Mouse (Mus musculus): ENCODE measurements around the gene Setd7.

The Setd7 gene

DNA sequence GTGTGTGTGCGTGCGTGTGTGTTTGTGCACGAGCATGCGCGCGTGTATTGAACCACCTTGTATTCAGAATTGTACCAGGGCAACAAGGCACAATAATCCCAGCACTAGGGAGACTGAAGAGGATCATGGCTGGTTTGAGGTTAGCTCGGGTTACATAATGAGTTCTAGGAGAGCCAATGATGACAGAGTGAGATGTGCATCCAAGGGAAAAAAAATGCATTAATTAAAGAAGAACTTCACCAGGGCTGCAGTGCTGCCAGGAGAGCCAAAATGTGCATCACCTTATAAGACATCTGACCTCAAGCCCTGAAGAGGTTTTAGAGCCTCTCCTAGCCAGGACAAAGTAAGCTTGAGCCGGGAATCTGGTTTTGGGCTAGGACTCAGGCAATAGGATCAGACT lies 5.1 kb downstream of the Setd7 start:
- peak; percentile 57 for DNase-seq

DNA sequence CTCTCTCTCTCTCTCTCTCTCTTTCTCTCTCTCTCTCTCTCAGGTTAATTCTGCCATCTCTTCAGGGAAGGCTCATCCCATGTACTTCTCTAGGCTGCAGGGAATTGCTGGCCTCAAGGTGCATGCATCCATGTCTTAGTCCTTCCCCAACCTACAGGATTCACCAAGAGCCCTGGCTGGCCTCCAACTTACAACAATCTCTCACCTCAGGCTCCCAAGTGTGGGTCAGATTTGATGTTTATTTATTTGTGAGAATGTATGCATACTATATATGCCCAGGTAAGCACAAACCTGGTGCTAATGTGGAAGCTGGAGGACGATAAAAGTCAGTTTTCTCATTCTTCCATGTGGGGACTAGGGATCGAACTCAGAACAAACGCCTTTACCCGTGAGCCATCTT lies 5.8 kb downstream of the Setd7 start:
- peak; percentile 52 for DNase-seq

DNA sequence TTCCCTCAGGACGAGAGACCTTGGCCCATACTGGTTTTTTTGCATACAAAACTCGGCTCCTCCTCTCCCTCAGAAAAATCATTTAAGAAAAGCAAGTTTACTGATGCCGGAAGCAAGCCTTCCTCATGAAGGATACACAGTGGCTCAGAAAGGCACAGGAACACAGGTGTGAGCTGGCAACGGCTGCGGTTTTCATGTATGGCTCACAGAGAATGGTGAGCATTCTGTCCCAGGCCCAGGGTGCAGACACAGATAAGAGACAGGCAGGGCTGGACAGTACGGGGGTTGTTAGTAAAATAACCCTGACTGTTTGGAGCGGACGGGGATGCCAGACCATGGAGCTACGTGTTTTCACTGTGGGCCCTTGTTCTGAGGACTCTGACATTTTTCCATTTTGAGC lies 6.6 kb downstream of the Setd7 start:
- no peak for DNase-seq

DNA sequence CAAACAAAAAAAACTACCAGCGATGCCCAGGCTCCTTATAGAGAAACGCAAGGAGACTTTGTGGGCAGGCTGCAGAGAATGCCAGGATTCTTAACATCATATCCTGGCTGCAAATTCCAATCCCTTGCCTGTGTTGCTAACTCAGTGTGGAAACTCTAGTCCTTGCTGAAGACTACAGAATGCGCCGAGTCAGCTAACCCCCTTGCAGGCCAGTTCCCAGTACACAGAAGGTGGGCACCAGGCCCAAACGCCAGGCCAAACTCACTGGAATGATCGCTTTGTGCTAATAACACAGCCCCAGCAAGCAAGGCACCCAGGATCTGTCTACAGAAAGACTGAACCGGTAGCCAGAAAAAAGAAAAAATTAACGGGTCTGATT lies 7.2 kb downstream of the Setd7 start:
- DNase-seq: peak; percentile 85

DNA sequence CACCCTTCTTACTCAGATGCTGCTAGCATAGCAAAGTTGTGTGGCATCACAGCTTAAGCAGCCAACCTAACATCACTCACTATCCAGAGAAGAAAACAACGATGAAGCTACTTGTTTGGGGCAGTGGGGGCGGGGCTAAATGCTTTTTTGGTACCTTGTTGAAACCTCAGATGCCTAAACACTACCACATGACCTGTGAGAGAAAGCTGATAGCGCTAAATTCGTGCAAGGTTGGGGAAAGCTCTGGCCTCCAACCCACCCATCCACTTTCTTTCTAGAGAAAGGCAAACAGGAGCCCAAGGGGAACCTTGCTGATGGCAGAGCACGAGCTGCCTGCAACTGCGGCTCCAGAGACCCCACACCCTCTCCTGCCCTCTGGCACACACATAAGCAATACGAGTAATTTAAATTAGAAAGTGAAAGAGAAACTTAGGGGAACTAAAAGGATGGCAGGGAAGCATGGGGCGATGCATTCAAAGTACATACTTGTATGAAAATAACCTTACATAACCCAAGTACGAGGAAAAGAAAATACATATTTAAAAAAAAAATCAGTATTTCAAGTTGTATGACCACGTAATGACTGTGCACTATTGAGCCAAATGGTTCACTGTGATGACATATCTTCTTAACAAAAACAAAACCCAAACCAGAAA lies 7.7 kb downstream of the Setd7 start:
- DNase-seq: no peak

DNA sequence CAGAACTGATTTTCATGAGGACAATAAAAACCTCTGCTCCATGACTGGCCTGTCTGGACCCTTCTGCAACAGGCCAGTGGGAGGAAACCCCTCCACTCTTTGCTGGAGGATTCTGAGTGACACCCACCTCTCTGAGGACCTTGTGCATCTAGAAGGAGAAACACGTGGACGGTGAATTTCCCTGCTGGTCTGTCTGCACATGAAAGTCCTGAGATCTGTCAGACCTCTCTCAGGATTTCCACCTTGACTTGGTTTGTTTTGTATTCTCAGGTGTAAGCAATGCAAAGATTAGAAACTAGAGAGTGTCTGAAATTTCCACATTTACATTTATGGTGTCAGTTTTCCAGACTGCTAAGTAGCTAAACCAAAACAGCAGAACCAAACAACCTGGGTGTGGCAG lies 8.5 kb downstream of the Setd7 start:
- no peak for DNase-seq

DNA sequence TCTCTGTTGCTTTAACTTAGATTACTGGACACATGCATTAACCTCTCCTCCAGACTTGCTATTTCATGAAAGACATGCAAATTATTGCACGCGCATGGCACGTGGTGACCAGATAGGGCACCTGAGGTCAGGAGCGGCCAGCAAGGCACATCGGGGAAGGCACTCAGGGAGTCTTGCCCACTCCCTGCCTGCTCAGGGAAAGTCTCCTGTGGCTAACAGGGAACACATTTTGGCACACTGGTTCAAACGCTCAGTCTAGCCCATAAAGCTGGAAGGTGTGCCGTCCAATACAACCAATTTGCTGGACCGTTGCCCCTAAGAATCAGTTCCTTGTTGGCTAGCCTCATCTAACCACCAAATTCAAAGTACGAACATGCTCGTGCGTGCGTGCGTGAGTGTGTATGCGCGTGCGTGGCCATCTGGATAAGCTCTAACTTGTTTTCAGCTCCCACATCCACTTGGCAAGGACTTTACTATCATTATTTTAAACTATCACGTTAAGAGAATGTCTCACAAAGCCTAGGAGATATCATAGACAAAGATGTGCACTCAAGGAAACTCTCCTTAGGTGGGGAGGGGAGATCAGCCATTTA lies 11.6 kb downstream of the Setd7 start:
- peak; percentile 65 for DNase-seq

DNA sequence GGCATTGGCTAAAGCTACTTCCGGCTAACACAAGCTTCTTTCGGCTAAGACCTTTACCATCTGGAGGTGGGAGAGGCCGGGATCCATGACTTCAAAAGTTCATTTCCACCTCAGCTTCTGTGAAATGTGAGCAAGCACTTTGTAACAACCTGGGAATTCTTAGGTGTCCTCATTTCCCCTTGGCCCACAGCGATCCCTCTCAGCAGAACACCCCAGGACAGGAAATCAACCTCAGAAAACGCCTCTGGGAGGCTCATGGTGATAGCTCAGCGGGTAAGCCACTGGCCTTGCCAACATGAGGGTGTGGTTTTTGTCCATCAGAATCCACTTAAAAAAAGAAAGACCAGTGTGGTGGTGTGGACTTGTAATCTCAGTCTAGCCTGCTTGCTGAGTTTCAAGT lies 13.1 kb downstream of the Setd7 start:
- no peak for DNase-seq

DNA sequence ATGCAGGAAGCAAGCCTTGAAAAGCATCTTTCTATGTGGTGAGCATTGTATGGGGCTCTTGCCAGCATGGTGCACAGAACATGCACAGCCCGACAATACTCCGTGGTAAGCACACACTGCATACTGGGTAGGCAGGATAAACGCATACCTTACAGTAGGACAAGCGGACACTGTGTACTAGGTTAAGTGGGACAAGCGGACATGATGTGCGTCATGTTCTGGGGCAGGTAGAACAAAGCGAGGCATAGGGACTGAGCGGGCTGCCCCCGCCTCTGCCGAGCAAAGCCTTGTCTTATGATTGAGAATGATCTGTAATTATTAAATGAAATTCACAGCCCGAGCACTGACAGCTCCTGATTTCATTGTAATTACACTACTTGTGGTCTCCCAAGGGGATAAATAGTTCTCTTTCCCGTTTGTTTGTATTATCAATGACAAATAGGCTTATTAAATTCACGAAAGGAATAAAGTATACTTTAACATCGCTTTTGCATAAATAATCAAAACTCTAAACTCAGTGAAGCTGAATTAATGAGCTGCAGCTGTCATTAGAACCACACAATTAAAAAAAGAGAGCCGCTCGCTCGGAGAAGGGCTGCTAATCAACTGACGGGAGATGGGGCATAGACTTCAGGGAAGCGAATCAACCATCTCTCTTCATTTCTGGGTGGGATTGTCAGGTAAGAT lies 16.1 kb downstream of the Setd7 start:
- no peak for DNase-seq

DNA sequence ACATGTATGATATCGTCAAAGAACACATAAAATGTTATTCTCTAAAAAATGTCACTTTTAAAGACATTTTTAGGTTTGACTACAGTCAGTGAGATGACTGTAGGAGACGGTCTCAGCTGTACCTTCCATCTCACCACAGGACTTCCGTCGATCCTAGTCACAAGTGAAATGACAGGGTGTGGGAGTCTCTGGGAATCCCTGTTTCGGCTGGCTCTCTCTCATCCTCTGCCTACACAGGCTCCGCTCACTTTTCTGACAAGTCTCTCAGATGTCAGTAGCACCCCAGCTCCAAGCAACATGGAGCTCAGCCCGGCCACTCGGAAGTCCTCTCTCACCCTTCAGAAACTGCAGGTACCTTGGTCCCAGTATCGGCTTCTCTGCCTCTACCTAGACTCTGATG lies 20.0 kb downstream of the Setd7 start:
- no peak for DNase-seq

DNA sequence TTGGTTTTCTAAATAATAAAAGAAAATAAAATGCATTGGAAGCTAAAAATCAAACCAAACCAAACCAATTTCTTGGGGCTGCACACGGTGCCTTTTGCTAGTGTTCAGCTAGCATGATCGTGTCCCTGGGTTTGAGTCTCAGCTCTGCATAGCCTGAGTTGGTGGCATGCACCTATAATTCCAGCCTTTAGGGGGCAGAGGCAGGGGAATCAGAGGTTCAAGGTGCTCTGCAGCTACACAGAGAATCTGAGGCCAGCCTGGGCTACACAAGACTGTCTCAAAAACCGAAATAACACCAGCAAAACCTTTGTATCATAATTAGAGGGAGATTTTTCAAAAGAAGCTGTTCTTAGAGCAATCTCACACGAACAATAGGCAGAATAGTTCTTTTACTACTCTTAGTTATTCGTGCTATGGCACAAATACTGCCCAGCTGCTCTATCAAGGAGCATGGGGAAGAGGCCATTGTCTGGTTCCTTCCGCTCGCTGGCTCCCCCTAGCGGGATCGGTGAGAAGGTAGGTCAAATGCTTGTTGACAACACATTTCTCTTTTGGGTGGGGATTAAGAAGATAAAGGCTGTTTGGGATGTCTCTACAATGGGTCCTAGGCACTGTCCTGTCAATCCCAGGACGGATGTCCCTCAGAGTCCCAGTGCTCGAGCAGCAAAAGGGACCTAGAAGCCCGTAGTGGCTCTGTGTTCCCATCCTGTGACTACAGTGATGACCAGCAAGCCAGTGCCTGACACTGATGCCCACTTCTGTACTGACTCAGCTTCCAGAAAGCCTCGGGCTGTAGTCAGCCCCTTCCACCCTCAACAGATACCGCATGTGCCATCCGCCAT lies 20.9 kb downstream of the Setd7 start:
- DNase-seq: peak; percentile 69

DNA sequence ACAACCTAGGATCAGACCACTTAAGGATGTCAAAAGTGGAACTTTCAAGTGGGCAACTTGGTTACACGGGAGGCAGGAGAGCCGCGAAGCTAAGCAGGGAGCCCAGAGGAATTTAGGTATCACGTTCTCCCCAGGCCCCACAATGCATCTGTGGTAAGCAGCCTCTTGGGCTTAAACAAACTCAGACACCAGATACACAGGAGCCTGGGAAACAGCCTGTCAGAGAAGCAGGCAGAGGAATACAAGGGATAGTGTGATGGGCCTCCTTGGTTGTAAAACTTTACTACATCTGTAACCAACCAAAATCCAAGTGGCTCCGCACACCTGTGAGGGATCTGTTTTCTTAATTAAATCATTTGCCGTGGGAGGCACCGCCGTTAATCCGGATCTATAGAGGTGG lies 26.7 kb downstream of the Setd7 start:
- no peak for DNase-seq

DNA sequence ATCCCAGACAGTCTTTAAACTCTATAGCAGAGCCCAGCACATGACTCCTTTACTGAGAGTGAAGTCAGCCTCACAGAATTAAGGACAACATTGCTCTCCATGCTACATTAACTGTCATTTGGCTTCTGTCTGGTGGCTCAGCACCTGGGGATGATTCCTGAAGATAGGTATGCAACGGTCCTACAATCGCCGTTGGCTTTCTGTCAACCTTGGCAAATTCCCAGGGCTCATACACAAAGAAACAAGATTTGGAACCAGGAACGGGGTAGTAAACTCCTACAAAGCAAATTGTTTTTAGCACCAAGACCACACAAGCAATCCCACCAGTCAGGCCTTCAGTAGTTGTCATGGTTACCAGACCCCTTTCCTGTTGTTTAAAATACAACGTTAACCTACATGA lies 27.1 kb downstream of the Setd7 start:
- DNase-seq: no peak

DNA sequence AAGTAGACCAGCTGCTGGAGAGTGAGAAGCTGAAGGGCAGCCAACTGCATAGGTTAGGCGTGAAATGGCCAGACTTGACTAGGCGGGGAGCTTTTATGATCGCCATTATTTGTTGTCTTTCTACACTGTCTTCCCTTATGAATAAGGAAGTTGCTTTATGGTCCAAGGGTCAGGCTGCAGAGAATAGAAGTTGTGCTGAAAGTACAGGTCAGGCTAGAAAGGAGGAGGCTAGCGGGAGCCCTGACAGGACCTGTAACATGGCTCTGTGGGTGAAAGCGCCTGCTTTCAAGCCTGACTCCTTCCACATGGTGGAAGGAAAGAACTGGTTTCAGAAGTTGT lies 28.4 kb downstream of the Setd7 start:
- DNase-seq: no peak

DNA sequence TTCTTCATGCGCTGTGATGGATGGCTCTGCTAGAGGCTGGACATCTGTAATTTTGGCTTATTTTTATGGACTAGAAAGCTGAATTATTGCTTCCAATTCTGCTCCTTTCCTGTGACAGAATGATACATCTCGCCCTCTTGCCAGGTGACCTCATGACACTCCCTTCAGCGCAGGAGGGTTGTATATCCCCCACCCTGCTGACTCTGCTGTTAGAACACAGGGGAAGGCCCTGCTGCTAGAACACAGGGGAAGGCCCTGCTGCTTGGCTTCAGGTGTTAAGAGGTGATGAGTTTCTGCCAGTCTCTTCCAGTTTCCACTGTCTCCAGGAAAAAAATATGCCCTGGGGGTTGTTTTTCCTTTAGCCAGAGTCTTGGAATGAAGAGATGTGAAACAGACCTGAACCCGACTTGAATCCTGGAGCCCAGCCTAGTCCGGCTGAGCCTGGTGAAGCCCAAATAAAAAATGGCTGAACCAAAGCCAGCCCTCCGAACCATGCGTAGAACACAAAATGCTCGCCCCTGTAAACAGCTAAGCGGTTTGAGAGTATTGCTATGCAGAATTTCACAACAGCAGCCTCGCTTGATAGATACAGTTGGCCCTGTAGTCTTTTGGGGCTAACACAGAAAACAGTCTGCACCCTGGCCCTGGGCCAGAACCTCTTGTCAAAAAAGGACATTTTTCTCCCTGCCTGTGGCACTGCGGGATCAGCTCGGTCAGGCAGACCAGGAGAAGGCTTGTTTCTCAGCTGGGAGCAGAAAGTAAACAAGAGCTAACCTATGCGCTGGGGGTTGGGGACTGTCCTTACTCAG lies 29.0 kb downstream of the Setd7 start:
- peak; percentile 94 for DNase-seq

DNA sequence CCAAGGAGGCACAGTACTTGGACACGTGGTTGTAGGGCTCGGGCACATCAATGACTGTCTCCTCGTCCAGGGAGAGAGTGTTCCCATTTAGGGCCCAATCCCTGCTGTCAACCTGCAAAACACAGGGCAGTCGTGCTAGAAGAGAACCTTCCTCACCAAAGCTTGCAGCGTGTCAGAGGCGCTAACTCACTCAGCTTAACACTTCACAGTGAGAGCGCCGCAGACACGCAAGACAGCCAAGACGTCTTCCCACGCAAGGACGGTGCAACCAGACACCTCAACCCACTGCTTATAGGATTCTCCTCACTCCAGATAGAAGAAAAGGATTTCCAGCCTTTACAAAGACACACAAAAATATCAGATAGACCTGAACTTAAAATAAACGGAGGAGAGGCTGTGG lies 33.8 kb downstream of the Setd7 start:
- DNase-seq: no peak

DNA sequence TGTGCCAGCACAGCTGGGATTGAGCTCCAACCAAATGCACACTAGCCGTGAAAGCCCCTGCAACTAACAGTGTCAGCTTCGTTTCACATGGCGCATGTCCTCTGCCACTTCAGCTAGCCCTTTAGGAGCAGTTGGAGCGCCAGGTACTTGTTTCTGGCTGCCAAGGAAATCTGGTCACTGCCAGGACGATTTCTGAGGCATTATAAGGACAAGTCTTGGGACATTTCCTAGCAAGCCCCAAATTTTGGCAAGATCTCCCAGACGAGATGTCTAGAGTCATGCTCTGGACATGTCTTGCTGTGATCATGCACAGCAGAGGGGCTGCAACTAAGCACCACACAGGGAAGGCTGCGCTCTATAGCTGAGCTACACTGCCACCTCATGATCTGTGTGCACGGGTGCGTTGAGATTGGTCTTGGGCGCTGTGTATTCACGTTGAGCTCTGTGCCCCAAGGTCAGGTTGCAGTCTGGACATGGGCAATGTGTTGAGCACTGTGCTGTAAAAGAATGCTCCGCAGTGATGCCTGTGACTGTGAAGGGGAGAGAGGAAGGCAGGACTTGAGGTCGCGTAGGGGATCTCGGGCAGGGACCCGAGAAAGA lies 35.4 kb downstream of the Setd7 start:
- DNase-seq: peak; percentile 71

DNA sequence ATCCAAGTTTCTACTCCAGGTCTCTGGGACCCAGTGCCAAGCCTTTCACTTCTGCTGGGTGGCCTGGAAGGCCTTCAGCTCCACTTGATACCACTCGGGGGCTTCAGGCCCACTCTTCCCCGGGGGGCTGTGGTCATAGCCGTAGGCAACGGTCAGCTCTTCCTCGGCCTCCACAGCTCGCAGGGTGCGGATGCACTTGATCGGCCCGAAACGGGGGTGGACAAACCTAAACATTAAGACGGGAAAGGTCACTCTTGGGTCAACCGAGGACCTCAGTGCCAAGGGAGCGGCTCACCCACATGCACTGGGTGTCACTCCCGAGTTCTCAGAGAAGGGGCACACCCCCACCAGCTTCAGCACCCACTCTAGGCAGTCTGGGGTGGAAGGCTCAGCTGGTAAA lies 39.4 kb downstream of the Setd7 start:
- no peak for DNase-seq

DNA sequence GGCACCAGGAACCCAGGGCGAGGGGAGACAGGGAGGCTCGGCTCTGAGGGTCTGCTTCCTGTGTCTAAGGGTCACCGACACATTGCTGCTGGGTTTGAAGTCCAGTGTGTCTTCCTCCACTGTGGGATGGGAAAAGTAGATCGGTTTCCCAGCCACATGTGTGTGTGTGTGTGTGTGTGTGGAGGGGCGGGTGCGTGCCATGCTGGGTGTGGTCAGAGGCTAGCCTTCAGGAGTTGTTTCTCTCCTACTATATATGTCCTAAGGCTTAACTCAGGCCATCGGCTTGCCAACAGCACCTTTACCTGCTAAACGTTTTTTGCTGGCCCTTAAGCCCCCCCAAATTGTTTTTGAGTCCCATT lies 41.9 kb downstream of the Setd7 start:
- DNase-seq: no peak

DNA sequence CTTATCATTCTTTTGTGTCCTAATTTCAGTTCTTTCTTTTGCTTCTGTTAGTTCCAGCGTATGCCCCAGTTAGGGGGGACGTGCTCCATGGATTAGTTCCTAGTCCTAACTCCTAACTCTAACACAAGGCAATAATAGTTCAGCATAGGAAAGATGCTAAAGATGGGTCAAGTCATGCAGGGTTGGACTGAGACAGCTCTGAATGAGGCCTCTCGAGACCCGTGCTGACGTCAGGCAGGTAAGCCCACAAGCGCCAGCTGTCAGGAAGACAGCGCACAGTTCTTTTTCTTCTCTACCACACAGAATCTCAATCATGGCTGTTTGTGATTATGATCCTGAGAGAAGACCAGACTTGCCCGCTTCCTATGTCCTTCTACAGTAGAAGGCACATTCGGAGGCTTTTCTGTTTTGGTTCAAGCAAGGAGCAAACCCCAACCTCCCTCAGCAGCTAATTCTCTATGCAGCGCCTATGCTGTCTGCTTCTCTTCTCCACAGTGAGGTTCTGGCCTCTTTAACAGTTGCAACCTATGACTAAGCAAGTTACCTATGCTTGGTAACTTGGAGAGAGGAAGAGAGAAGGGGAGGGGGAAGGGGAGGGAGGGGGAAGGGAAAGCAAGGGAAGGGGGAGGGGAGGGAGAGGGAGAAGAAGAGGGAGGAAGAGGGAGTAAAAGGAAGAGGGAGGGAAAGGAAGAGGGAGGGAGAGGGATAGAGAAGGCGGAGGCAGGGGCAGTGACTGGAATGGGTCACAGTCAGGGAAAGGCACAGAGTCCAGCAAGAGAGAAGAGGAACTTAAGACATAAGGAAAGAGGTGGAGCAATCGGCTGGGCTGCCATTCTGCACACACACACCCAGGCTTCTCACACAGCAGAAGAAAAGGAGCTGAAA lies 42.6 kb downstream of the Setd7 start:
- no peak for DNase-seq

DNA sequence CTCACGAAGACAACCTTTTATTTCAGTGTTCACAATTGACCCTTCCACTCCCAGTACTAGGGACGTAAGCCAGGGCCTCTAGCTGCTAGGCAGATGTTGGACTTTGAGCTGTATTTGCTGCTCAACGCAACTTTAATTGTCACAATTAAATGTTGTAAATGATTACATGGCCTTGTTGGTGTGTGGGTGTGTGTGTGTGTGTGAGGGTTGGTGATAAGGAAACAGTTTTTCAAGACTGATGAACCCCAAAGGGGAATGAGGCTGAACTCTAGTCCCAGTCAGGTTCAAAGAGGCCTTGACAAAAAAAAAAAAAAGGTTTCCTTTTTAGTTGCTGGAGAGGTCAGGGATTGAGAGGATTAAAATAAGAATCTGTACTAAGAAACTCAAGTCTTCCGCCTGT lies 43.2 kb downstream of the Setd7 start:
- no peak for DNase-seq

DNA sequence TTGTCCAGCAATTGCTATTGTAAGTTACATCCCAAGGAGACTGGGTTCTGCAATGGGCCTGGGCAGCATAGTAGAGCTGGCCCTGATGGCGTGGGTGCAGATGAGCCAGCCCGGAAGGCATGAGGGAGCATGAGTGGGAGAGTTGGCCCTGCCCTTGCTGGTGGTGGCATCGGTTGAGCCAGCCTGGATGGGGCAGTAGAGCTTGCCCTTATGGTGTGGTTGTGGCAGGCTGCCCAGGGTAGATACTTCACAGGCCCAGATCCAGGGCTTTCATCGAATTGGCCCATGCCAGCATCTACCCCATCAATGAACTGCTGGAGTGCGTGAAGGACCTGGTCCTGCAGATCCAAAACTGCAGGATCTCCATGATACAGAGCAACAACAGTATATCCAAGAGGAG lies 48.7 kb downstream of the Setd7 start:
- peak; percentile 64 for DNase-seq
